Mouse (Mus musculus) E14TG2a.4 (cell line): ENCODE measurements at regions not wholly inside any gene's neighbourhood (a gene's known extent, or its start where the extent isn't known, plus 50 kb on each side); places are given as distances from the start of the nearest gene placed in this dataset.
"Not testable (repeated sequence)": the region's sequence is repeated elsewhere in the genome, so short reads cannot be mapped to it uniquely, and the experiment has no call there.

Experiments used
- H3K27me3 ChIP-seq: 2 replicates; pipeline ENCODE4 v1.6.1; 2014; ENCODE audit warnings: low read length, control low read depth; ENCODE audit not compliant: insufficient read depth
- H3K36me3 ChIP-seq: 2 replicates; pipeline ENCODE4 v1.6.1; 2014; ENCODE audit warnings: low read length, control low read depth; ENCODE audit not compliant: insufficient read depth
- H3K4me1 ChIP-seq: replicated peaks from 2 replicates; pipeline ENCODE4 v1.6.1; 2014; ENCODE audit warnings: low read depth, low read length, control low read depth
- H3K4me3 ChIP-seq: replicated peaks from 2 replicates; pipeline ENCODE4 v1.5.1; 2014; ENCODE audit warnings: mild to moderate bottlenecking, low read length
- H3K9me3 ChIP-seq: 2 replicates; pipeline ENCODE4 v1.6.1; 2014; ENCODE audit warnings: low read length, control low read depth
- CTCF ChIP-seq: conservative IDR thresholded peaks from 2 replicates; pipeline ENCODE4 v1.5.1; 2014; ENCODE audit warnings: low read length
- NANOG ChIP-seq: IDR thresholded peaks from 2 replicates; pipeline ENCODE4 v1.6.1; 2014; ENCODE audit warnings: borderline replicate concordance, low read length, mixed read lengths
- POU5F1 ChIP-seq: IDR thresholded peaks from 2 replicates; pipeline ENCODE4 v1.6.1; 2014; ENCODE audit warnings: low read length, borderline replicate concordance

- TF ChIP-seq CTCF = no peak
- TF ChIP-seq NANOG = no peak
- TF ChIP-seq POU5F1 = no peak
- Histone ChIP-seq H3K27me3 (no peaks in the 10 kb centered on the region), H3K9me3 (no peaks in the 10 kb centered on the region), H3K36me3 (no peaks in the 10 kb centered on the region), H3K4me1 (no peaks in the 10 kb centered on the region), H3K4me3 (no peak overlapping the region)
These were observed 149.3 kb upstream of the Kctd3 start for GRCm38 (mm10) chr1:189156906-189157305.

GRCm38 (mm10) chr1:189154376-189154775, 146.7 kb upstream of the Kctd3 start:
- no peak for TF ChIP-seq NANOG
- TF ChIP-seq POU5F1 = no peak
- TF ChIP-seq CTCF = no peak
- H3K27me3 ChIP-seq = no peaks in the 10 kb centered on the region
- no peaks in the 10 kb centered on the region for H3K36me3 ChIP-seq
- peaks cover 4% of the 10 kb centered on the region for H3K4me1 ChIP-seq
- H3K4me3 ChIP-seq = no peak overlapping the region
- H3K9me3 ChIP-seq = no peaks in the 10 kb centered on the region

- Histone ChIP-seq H3K4me3 (no peak overlapping the region), H3K36me3 (no peaks in the 10 kb centered on the region), H3K9me3 (no peaks in the 10 kb centered on the region)
These were observed 145.5 kb upstream of the Kctd3 start for GRCm38 (mm10) chr1:189153150-189153549.

GRCm38 (mm10) chr1:189142982-189143451, 135.4 kb upstream of the Kctd3 start:
- TF ChIP-seq NANOG (no peak), CTCF (no peak), POU5F1 (no peak)

More at GRCm38 (mm10) chr1:189153150-189153549, 145.5 kb upstream of the Kctd3 start:
- Histone ChIP-seq H3K27me3 (no peaks in the 10 kb centered on the region), H3K4me1 (peaks cover 4% of the 10 kb centered on the region)
- TF ChIP-seq POU5F1 = no peak
- TF ChIP-seq CTCF = no peak
- TF ChIP-seq NANOG = no peak

GRCm38 (mm10) chr1:189142551-189142950, 134.9 kb upstream of the Kctd3 start:
- H3K9me3 ChIP-seq = peaks cover 4% of the 10 kb centered on the region; the same call in 1 of the 2 replicates
- no peaks in the 10 kb centered on the region for H3K27me3 ChIP-seq
- TF ChIP-seq CTCF (no peak), NANOG (no peak), POU5F1 (no peak)
- peak overlapping the region; percentile 41 for H3K4me3 ChIP-seq
- H3K36me3 ChIP-seq = no peaks in the 10 kb centered on the region
- peaks cover 18% of the 10 kb centered on the region for H3K4me1 ChIP-seq

More at GRCm38 (mm10) chr1:189142982-189143451, 135.4 kb upstream of the Kctd3 start:
- Histone ChIP-seq H3K4me1 (peaks cover 18% of the 10 kb centered on the region), H3K36me3 (no peaks in the 10 kb centered on the region), H3K27me3 (no peaks in the 10 kb centered on the region), H3K9me3 (peaks cover 4% of the 10 kb centered on the region; the same call in 1 of the 2 replicates), H3K4me3 (peak overlapping the region; percentile 41)

- Histone ChIP-seq H3K4me3 (no peak overlapping the region), H3K27me3 (no peaks in the 10 kb centered on the region), H3K36me3 (no peaks in the 10 kb centered on the region), H3K9me3 (peaks cover 4% of the 10 kb centered on the region; the same call in 1 of the 2 replicates), H3K4me1 (peaks cover 18% of the 10 kb centered on the region)
- TF ChIP-seq NANOG (no peak), POU5F1 (no peak), CTCF (no peak)
These were observed 134.1 kb upstream of the Kctd3 start for GRCm38 (mm10) chr1:189141694-189142093.

- no peaks in the 10 kb centered on the region for H3K27me3 ChIP-seq
- H3K4me3 ChIP-seq = no peak overlapping the region
- H3K4me1 ChIP-seq = peaks cover 2% of the 10 kb centered on the region; the same call in 1 of the 2 replicates
- no peak for TF ChIP-seq NANOG
- TF ChIP-seq POU5F1 = no peak
- TF ChIP-seq CTCF = no peak
- H3K36me3 ChIP-seq = no peaks in the 10 kb centered on the region
- H3K9me3 ChIP-seq = no peaks in the 10 kb centered on the region
These were observed 129.2 kb upstream of the Kctd3 start for GRCm38 (mm10) chr1:189136731-189137385.

- no peaks in the 10 kb centered on the region for H3K36me3 ChIP-seq
- no peak overlapping the region for H3K4me3 ChIP-seq
- H3K27me3 ChIP-seq = no peaks in the 10 kb centered on the region
- no peaks in the 10 kb centered on the region for H3K4me1 ChIP-seq
- H3K9me3 ChIP-seq = no peaks in the 10 kb centered on the region
- TF ChIP-seq NANOG = no peak
- no peak for TF ChIP-seq POU5F1
- TF ChIP-seq CTCF = no peak
These were observed 128.2 kb upstream of the Kctd3 start for GRCm38 (mm10) chr1:189135826-189136225.

GRCm38 (mm10) chr1:189128706-189129105, 121.1 kb upstream of the Kctd3 start:
- Histone ChIP-seq H3K4me1 (peaks cover 4% of the 10 kb centered on the region), H3K36me3 (no peaks in the 10 kb centered on the region), H3K27me3 (no peaks in the 10 kb centered on the region), H3K4me3 (no peak overlapping the region), H3K9me3 (no peaks in the 10 kb centered on the region)
- TF ChIP-seq NANOG (no peak), CTCF (no peak), POU5F1 (no peak)

- not testable (repeated sequence) for H3K9me3 ChIP-seq, H3K27me3 ChIP-seq, H3K36me3 ChIP-seq, H3K4me3 ChIP-seq, H3K4me1 ChIP-seq
These were observed 120.6 kb upstream of the Kctd3 start for GRCm38 (mm10) chr1:189128246-189128645.
